Mouse (Mus musculus): ENCODE measurements around the gene Olfr1106.

The Olfr1106 gene

GRCm38 (mm10) chr2:87052173-87052572 is at the start of gene Olfr1106:
TSS of gene Olfr1106 (minus strand) at chr2:87052273.
- DNase-seq = no peak

GRCm38 (mm10) chr2:87095908-87096307 is 43.8 kb upstream of the Olfr1106 start, which contains the start of gene Olfr1109:
TSS of gene Olfr1109 (minus strand) at chr2:87096008.
- no peak for DNase-seq

DNA sequence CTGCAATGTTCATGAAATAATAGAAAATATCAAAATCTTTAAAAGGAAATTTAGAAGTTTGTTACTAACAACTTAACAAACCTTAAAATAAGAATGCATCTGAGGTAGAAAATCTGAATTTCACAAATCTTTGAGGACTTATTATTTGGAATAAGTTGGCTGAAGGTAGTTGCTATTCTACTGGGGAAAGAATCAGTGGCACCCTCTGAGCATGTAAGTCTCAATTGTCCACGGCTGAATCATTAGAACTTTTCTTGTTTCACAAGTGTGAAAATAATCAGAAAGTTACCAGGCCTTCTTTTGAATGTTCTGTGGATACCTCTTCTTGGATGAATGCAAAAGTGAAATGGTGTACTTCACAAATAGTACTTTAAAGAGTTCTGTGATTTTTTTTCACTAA is 23.6 kb upstream of the Olfr1106 start, which contains the start of gene Olfr1107:
Gene Olfr1107 (minus strand): TSS at position 101 of the 400 bp plus-strand sequence.
- no peak for DNase-seq

- no peak for DNase-seq
Measured at GRCm38 (mm10) chr2:87036431-87036830, 15.6 kb downstream of the Olfr1106 start, which contains the start of gene Olfr1105. TSS of gene Olfr1105 (minus strand) at chr2:87036531.

GRCm38 (mm10) chr2:87026980-87027379 is 25.1 kb downstream of the Olfr1106 start, which contains the start of gene Olfr1104:
TSS of gene Olfr1104 (minus strand) at chr2:87027080.
- no peak for DNase-seq

DNA sequence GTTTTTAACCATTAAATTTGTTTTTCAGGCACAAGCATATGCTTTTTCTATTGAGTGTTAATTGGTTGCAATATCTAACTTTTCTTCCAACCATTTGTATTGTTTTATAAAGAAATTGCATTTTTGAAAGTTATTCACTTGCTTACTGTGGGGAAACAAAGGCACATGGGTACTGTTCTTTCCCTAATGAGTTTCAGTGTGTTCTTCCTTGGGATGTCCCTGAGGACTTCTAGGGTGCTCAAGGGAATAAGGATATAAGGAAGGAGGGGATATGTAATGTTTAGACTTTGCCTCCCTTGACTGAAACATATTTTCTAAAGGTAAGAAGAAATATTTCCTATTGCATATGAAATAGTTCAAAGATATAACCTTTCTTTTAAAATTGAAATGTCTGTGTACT is 54.0 kb downstream of the Olfr1106 start, which contains the start of gene Olfr1102:
Gene Olfr1102 (plus strand): TSS at position 301 of the 400 bp plus-strand sequence.
- no peak for DNase-seq

Data from kidney, postnatal 14 days (tissue).